Mouse (Mus musculus): ENCODE data around the gene Tyw3.
"Not testable (repeated sequence)": the region's sequence is repeated elsewhere in the genome, so short reads cannot be mapped to it uniquely, and the experiment has no call there.

The Tyw3 gene

DNA sequence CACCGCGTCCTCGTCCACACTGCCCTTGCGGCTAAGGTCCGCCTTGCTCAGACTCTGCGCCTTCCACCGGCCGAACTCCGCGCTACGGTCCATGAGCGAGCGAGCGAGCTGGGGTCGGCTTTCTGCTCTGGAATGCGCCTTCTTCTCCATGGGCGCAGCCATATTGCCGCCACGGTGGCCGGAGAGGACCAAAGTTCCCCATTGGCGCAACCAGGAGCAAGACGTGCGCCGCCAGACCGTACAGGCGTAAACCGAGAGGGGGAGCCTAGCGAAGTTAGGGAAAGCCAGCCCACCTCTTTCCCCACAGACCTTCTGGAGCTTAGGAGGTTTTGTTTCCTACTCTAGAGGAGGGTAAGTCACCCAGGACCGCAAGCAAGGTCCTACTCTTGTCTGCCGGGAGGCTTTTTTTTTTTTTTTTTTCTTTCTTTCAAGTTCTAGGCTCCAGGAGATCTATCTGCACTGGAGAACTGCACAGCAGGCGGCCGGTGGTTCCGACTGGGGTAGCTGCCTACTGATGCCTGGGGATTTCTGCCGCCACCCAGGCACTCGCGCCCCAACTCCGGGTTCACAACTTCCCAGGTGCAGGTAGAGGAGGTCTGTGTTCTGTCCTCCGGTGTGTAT is at the start of gene Tyw3:
Tyw3 (minus strand) TSS at position 171 of the 621 bp plus-strand sequence.
- peak; percentile 99 for DNase-seq

DNA sequence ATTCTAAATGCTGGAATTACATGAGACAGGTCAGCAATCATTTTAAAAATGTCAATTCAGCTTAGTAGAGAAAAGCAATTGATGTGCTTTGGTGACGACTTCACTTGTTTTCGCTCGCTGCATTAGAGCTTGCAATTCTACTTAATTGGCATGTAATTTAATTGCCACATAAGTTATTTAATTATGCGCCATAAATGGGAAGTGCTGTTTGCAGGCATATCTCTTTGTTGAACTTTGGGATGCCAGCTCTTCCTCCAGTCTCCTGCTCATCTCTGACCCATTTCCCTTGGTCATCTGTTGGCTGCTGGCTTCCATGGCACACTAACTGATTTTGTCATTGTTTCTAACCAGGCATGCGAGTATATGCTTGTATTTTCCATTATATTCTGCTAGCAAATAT is 36.2 kb upstream of the Tyw3 start:
- no peak for DNase-seq

DNA sequence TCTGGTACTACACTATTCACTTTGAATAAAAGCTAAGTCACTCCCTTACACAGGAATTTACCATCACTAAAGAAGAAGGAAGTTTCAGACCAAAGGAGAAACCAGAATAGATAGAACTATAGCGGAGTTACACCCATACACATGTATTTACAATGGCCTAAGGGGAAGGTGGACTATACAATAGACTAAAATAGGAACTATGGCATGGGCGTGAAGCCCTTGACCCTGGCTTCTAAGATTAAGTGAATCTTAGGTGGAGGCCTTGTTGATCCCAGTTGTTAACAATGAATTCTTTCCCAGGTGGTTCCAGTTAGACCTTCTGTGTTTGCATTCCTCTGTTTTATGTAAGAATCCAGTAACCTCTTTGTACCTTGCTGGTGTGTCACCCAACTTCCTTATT is 34.4 kb upstream of the Tyw3 start:
- DNase-seq: not testable (repeated sequence)

DNA sequence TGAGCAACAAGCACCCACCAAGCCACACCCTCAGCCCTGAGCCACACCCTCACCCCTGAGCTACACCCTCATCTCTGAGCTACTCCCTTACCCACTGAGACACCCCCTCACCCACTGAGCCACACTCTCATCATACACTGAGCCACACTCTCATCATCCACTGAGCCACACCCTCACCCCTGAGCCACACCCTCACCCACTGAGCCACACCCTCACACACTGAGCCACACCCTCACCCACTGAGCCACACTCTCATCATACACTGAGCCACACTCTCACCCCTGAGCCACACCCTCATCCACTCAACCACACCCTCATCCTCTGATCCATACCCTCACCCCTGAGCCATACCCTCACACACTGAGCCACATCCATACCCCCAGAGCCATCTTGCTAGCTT is 31.4 kb upstream of the Tyw3 start:
- DNase-seq: peak; percentile 88

DNA sequence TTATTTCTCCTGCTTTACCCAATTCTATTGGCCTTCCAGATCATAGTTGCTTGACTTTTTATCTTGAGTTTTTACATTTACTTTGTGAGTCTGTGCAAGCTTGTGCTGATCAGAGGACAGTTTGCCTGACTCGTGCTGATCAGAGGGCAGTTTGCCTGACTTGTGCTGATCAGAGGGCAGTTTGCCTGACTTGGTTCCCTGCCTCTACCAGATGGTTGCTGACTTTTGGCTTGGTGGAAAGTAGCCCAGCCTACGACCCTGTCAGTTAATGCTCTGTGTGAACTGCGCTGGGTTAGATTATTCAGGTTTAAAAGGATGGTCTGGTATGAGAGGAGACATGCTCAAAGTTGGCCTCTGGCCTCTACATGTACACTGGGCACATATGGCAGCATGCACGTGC is 19.2 kb upstream of the Tyw3 start:
- peak; percentile 36 for DNase-seq

DNA sequence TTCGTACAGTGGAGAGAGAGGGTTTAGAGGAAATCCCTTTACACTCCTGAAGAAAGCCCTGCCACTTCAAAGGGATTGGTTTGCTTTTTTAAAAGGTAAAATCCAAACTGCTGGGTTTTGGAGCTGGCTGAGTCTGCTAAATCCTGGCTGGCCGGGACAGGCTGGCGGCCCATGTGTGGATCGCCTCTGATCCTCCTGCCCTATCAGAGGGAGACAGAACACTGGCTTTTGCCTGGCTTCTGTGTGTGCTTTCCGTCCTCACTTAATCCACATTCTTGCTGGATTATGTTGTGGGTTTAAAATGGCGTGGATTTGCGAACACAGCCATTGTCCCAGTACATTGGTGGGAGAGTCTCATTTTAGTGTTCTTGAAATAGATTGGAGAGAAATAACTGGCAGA is 18.4 kb upstream of the Tyw3 start:
- peak; percentile 61 for DNase-seq

DNA sequence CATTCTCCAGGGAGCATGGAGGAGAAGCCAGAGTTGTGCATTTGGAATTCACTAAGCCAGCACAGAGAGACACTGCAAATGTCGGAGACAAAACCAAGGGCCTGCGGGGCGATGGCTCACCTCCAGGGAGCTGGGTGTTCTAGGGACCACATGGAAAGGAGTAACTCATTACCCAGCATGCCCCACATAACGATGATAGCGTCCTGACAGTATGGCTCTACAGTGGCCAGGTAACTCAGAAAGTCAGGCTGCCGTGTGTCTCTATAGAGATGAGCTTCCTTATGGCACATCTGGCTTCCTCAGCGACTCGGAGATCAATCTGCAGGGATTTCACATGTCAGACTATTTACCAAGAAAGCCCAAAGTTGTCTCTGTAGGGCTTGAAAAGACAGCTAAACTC is 17.9 kb upstream of the Tyw3 start:
- DNase-seq: peak; percentile 67

DNA sequence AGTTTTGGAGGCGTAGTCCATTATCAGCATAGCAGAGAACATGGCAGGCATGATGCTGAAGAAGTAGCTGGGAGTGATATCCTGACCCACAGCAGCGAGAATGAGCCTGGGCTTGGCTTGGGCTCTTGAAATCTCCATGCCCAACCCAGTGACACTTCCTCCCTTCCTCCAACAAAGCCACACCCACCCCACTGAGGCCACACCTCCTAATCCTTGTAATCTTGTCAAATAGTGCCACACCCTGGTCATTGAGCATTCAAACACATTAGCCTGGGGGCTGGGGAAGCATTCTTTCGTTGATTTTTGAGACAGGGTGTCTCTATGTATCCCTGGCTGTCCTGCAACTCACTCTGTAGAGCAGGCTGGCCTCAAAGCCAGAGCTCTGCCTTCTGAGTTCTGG is 15.0 kb upstream of the Tyw3 start:
- peak; percentile 46 for DNase-seq

DNA sequence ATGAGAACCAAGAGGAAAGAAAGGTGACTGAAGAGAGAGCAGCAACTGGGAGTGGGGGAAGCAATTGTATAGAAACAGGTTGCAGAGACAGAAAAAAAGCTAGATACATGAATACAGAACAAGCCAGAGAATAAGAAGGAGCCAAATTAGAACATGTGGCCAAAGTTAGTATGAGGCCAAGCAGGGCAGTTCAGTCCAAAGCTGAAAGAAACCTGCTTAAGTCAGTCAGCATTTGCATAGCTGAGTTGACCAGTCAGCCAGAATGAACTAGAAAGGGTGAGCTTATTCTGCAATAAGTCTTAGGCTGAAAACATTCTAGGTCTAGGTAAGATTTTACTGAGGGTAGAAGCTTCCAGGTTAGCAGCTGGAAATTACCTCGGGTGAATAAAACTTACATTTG is 11.0 kb upstream of the Tyw3 start:
- no peak for DNase-seq

DNA sequence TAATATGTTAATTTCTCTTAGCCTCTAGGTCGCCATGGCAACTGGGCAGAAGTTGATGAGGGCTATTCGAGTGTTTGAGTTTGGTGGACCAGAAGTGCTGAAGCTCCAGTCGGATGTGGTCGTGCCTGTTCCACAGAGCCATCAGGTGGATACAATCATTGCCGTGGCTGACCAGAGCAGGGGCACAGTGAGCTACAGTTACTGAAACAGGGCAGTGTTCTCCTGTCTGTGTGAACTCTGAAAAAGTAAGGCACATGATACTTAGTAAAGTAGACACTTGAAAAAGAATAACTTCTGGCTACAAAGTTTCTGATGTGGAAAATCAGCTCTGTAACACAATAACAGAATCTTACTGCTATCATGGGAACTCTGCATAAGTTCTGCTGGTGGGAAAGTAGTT is 8.0 kb upstream of the Tyw3 start:
- DNase-seq: no peak

DNA sequence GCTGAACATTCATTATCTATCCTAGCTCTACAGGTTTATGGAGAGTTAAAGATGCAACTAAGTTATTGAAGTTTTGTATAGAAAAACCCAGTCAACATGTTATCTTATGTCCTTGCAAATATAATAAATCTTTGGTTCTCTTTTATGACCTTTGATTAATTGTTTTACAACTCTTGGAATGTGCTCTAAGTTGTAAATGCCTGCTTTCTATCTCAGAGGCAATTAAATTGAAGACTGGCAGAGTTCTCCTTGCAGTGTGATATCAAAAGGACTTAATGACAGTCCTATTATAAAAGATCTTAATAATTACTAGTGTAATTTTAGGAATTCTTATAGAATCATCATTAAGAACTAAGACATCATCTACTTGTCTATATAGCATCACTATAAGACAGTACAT is 5.2 kb upstream of the Tyw3 start:
- DNase-seq: no peak

DNA sequence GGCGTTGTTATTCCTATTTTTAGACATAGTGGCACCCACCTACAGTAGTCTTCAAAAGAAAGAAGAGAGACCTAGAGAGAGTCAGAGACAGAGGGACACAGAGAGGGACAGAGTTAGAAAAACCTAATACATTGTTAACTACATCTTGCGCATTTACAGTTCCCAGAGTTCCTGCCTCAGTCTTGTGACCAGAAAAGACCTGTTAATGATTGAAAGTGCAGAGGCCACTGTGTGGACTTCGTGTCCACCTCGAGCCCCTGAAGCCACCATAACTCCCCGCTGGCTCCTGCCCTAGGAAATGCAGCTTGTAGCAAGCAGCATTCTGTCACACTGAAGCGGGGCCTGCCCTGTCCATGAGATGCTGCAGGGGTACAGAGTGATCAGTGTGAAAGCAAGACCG is 657 bp upstream of the Tyw3 start:
- DNase-seq: no peak

DNA sequence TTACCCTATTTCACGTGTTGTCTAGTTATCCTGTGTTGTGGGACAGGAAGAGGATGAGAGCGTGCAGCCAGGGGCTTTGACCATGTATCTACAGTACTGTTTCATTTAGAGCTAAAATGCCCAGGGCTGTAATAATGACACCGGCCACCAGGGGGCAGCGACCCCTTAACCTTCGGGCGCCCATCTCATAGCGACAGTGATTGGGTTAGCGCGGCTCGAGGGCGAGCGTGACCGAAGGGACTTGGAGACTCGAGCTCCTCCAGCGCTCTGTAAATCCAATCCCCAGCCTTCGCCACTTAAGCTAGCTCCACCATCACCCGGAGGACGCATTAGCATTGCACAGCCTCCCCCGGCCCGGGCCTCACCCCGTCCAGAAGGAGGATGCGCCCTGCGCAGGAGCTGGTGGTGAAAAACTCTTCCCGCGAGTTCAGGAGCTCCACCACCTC is 393 bp downstream of the Tyw3 start, which contains the start of gene Cryz:
Cryz (plus strand) TSS at position 224 of the 446 bp plus-strand sequence.
- peak; percentile 99 for DNase-seq

DNA sequence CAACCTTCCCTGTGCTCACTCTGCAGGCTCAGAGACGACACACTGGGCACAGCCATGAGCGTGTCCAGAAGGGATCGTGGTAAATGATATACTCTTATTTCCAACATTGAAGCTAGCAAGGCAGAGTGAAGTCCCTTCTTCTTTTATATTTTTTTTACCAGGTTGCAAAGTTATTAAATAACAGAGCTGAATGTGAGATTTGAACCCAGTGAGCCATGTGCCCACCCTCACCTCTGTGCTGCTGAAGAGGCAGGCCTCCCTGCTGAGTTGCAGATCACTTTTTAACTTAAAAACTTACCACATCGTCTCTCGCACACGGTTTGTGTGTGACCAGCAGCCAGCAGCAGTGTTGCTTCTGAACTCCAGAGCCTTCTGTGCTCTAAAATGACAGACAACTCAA is 2.7 kb downstream of the Tyw3 start:
- peak; percentile 39 for DNase-seq

DNA sequence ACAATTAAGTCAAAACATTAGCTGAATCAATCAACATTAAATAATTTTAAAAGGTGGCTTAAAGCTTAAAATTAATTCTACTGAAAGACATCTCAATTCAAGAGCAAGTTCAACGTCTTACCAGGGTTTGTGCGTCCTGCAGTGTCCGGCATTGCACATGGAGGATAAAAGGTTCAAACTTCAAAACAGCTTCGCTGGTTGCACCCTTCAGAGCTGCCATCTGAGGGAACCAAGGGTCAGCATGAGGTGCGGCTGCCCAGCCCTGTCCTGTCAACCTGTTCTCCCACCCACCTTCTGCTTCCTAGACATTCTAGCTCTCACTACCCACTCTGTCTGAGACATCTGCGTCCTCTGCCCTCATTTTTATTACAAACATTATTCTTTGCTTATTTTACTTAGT is 3.3 kb downstream of the Tyw3 start:
- peak; percentile 81 for DNase-seq

DNA sequence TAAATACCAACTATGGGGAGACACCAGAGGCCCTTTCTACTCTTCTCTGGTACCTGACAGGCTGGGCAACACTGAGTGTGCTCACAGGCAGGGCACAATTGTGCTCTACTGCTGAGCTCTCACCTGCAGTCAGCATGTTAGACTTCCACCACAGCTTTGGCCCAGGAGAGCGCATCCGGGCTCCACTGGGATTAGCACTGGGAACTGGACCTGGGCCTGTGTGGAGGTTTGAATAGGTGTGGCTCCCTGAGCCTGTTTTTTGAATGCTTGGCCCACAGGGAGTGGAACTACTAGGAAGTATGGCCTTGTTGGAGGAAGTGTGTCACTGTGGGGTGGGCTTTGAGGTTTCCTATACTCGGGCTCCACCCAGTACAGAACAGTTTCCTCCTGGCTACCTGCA is 5.3 kb downstream of the Tyw3 start:
- peak; percentile 75 for DNase-seq

DNA sequence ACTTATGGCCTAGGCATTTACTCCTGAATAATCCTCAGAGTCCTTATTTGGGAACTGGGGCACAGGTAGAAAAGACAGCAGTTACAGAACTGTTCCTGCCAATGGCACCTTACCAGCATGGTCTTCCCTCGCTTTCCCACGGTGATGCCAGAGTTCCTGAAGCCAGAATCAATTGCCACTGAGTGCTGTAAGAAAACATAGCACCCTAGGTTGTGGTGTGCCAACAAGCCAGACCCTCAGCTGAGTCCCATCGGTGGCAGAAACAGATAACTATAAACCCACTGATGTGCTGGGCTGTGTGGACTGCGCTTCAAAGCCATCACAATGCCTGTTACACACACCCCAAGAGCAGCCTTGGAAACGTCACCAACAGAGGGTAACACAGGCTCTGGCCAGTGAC is 5.9 kb downstream of the Tyw3 start:
- peak; percentile 68 for DNase-seq

DNA sequence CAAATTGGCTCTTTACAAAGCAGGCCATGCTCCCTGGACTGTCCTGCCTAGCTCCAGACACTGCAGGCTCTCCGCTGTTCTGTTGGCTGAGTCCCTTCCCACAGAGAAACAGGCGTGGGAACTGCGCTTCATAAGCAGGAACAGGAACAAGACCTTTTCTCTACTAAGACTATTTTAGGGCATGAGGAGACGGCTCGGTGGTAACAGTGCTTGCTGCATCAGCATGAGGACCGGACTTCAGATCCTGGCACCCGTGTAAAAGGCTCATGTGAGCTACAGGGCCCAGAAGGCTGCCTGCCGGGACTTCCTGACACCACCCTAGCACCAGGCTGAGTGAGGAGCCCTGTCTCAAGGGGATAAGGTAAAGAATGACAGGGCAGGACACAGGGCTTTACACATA is 12.6 kb downstream of the Tyw3 start:
- DNase-seq: peak; percentile 68

DNA sequence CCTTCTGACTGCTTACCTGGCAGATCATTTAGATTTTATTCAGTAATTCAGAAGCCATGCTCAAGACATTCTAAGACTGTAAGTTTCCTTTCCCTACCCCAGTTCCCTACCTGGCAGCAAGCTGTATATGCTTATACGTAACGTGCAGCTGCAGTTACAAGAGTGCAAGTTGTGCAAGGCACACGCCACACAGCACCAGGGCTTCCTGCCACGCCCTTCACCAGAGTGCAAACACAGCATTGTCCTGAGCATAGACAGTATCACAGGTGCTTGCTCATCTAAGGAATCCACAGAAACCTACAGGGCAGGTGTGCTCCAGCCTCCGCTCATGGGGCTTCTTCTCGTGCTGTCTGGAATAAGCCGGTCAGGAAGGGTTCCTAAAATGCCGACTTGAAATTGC is 19.0 kb downstream of the Tyw3 start:
- peak; percentile 44 for DNase-seq

DNA sequence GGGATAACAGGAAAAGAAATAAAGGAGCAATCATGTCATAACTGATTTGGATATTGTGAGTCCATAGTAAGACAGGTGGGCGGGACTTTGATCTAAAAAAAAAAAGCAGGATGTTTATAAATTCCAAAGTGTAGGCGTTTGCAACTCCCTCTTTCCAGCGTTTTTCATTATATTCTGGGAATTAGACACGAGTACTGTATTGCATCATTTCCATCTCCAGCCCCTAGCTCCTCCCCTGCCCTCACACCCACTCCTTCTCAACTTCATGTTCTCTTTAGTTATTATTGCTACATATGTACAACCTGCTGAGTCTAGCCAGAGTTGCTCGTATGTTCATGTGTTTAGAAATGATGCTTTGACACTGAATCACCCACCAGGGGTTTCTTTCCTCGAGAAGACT is 23.2 kb downstream of the Tyw3 start:
- peak; percentile 23 for DNase-seq

DNA sequence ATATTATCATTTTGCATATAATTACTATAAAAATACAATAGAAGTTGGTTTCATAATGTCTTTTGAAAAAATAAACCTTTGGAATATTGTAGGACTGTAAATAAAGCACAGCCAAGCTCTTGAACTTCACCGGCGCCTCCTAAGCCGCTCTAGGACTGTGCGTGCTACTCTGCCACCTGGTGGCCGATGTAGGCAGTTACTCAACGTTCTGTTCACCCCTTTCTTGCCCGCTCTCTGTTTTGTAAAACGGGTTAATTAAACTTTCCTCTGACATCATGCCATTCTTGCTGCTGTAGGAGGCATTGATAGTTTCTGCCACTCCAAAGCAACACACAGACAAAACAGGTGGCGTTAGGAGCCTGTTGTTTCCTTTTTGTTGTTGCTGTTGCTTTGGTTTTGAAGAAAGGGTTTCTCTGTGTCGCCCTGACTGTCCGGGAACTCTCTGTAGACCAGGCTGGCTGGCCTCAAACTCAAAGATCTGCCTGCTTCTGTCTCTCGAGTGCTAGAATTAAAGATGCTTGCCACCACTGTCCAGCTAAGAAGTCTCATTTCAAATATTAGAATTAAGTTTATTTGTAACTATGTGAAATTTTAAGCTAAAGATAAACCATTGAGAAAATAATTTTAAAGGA is 24.4 kb downstream of the Tyw3 start:
- peak; percentile 88 for DNase-seq

DNA sequence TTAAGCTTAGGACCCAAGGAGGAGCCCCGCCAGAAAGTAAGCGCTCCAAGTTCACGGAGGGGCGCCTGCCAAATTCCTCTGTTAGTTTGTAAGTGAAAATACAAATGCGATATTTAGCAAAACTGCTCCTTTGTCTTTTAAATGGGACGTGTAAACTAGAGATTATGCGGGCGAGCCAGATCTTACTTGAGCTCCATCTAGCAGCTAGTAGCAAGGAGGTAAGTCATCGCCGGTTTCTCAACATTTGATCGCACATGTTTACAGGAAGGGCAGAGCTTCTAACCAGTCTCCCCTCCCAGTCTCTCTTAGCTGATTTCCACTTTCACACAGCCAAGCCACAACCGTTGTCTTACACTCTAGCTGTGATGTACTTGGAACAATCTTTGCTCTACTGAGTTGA is 26.1 kb downstream of the Tyw3 start:
- peak; percentile 89 for DNase-seq

DNA sequence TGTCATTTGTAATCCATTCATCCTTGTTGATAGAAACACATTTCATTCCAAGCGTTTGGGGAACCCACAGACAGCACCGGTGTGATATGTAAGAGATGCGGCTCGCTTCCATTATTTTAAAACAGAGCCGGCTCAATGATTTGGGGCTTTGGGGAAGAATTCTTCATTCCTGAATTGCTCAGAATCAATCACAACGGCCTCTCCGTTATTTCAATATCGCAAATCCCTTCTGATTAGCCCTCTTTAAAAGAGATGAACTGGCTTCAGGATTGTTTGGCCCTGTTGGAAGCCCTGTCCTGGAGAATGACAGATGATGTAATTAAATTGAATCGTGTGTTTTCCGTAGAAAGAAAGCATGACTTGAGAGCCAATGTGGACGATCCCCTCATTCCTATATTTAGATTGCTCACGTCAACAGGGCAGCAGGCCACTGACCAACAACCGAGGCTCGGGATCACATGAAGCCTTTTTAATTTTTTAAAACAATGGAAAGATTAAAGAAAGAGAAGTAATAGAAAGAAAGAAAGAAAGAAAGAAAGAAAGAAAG is 26.8 kb downstream of the Tyw3 start:
- peak; percentile 55 for DNase-seq

DNA sequence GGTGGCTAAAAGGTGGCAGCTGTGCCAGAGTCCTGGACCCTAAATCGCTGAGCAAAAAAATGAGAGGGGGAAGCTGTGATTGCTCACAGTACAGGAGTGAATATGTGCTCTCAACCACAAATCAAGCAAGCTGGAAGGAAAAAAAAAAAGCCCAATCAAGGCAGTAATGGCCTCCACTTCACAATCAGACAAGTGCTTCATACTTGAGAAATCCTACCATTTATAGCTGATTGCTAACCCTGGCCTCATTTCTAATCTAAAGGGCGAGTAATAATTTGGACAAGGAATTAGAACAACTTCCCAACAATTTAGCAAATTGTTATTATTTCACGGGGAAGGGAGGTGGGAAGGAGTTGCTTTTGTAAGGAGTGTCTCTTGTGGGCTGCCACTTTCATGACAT is 31.5 kb downstream of the Tyw3 start:
- peak; percentile 63 for DNase-seq

DNA sequence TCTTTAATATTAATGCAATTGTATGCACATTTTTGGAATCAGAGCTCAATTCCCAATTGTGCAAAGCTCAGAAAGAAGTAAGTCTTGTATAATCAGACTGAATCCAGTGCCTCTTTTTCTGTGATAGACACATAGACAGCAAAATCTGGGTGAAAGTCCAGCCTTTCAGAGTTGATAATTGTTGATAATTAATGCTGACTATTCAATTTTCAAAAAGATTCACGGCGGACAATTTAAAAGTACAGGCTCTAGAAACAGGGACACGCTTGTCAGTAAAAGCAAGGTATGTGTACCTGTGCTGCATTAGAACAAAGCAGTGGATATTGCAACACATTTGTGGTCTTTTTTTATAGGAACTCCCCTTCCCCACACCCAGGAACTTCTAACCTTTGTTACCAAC is 34.7 kb downstream of the Tyw3 start:
- DNase-seq: no peak

All from heart, adult 11 months (tissue).